Mouse (Mus musculus) embryo, embryonic 9.5 days (tissue): Measurements from ENCODE around the gene Umad1.

Experiments
- DNase-seq: peaks from one replicate; pipeline ENCODE4 v3.0.0-alpha.2; 2017; ENCODE audit errors: extremely low spot score

Gene Umad1

GRCm38 (mm10) chr6:8474316-8474715 lies 215.2 kb downstream of the Umad1 start:
- DNase-seq, result no peak

- no peak for DNase-seq
Observed at GRCm38 (mm10) chr6:8474820-8475219, 215.7 kb downstream of the Umad1 start.

GRCm38 (mm10) chr6:8479176-8479575 lies 220.1 kb downstream of the Umad1 start:
- DNase-seq, result no peak

GRCm38 (mm10) chr6:8484437-8485275 lies 225.6 kb downstream of the Umad1 start:
- no peak for DNase-seq

- no peak for DNase-seq
Observed at GRCm38 (mm10) chr6:8485414-8486175, 226.5 kb downstream of the Umad1 start.

GRCm38 (mm10) chr6:8486391-8487043 lies 227.4 kb downstream of the Umad1 start:
- DNase-seq, result no peak

- no peak for DNase-seq
Observed at GRCm38 (mm10) chr6:8487044-8487853, 228.2 kb downstream of the Umad1 start.

GRCm38 (mm10) chr6:8488249-8488648 lies 229.2 kb downstream of the Umad1 start:
- no peak for DNase-seq

- no peak for DNase-seq
Observed at GRCm38 (mm10) chr6:8489266-8489665, 230.2 kb downstream of the Umad1 start.

GRCm38 (mm10) chr6:8489938-8490585 lies 231.0 kb downstream of the Umad1 start:
- no peak for DNase-seq

- no peak for DNase-seq
Observed at GRCm38 (mm10) chr6:8492248-8492647, 233.2 kb downstream of the Umad1 start.

- DNase-seq, result no peak
Observed at GRCm38 (mm10) chr6:8495109-8495826, 236.2 kb downstream of the Umad1 start.

GRCm38 (mm10) chr6:8495827-8496222 lies 236.7 kb downstream of the Umad1 start:
- DNase-seq, result no peak

- DNase-seq, result no peak
Observed at GRCm38 (mm10) chr6:8497234-8497867, 238.3 kb downstream of the Umad1 start.

GRCm38 (mm10) chr6:8497868-8498257 lies 238.8 kb downstream of the Umad1 start:
- no peak for DNase-seq

GRCm38 (mm10) chr6:8498961-8499360 lies 239.9 kb downstream of the Umad1 start:
- no peak for DNase-seq

GRCm38 (mm10) chr6:8503953-8504352 lies 244.9 kb downstream of the Umad1 start:
- no peak for DNase-seq

GRCm38 (mm10) chr6:8504521-8505228 lies 245.6 kb downstream of the Umad1 start:
- no peak for DNase-seq

- no peak for DNase-seq
Observed at GRCm38 (mm10) chr6:8506631-8507030, 247.5 kb downstream of the Umad1 start.
